Mouse (Mus musculus): ENCODE data around the gene Ranbp9. TPM values are rescaled to one million over a fixed set of nuclear protein-coding genes. Genes with fewer than 3 reads are reported as not detected.

The Ranbp9 gene
- total and polyA plus RNA-seq, 3 experiments: 17.1 to 25.9 TPM; not detected in 1

GRCm38 (mm10) chr13:43362353-43362752 is 118.7 kb downstream of the Ranbp9 start:
- no peaks in the 10 kb centered on the region for H3K27me3 ChIP-seq (ENCODE audit: control insufficient read depth in 1 of 2, insufficient read depth in 2 of 2, low read length in 2 of 2)
- peaks cover 0 to 4% of the 10 kb centered on the region in 2 experiments; a peak in 1 of 4 replicates for H3K36me3 ChIP-seq (ENCODE audit: control insufficient read depth in 1 of 2, insufficient read depth in 2 of 2, low read length in 2 of 2)
- TF ChIP-seq EP300 (IDR thresholded peaks at IDR 0.05; ENCODE audit: low read depth in 1 of 2, low read length in 2 of 2) (no peak), POLR2A (IDR thresholded peaks at IDR 0.05; ENCODE audit: control insufficient read depth in 1 of 2, insufficient read depth in 1 of 2, low read depth in 1 of 2, low read length in 2 of 2, poor library complexity in 1 of 2) (no peak), RCOR1 (IDR thresholded peaks at IDR 0.05; ENCODE audit: low read depth, low read length) (no peak), CTCF (IDR thresholded peaks at IDR 0.05 in 2 of 3, conservative IDR thresholded peaks at IDR 0.05 in 1 of 3; ENCODE audit: control insufficient read depth in 1 of 3, insufficient read depth in 1 of 3, low read depth in 2 of 3, low read length in 3 of 3, poor library complexity in 1 of 3, severe bottlenecking in 1 of 3) (no peak), TBP (IDR thresholded peaks at IDR 0.05; ENCODE audit: low read depth, low read length) (no peak), MYB (IDR thresholded peaks at IDR 0.05; ENCODE audit: low read depth, low read length) (no peak), ZKSCAN1 (IDR thresholded peaks at IDR 0.05; ENCODE audit: low read depth, low read length) (no peak), SMC3 (IDR thresholded peaks at IDR 0.05; ENCODE audit: low read depth, low read length) (no peak), USF1 (IDR thresholded peaks at IDR 0.05; ENCODE audit: low read depth, low read length) (no peak), MEF2A (IDR thresholded peaks at IDR 0.05; ENCODE audit: extremely low read depth, insufficient replicate concordance, low read depth, low read length, poor library complexity, severe bottlenecking) (no peak), KAT2A (conservative IDR thresholded peaks at IDR 0.05; ENCODE audit: low read depth, low read length) (no peak), MAZ (IDR thresholded peaks at IDR 0.05; ENCODE audit: low read depth, low read length) (no peak), BHLHE40 (IDR thresholded peaks at IDR 0.05; ENCODE audit: borderline replicate concordance, low read depth, low read length) (no peak), POLR2AphosphoS2 (IDR thresholded peaks at IDR 0.05; ENCODE audit: low read length) (no peak), HCFC1 (IDR thresholded peaks at IDR 0.05; ENCODE audit: low read depth, low read length) (no peak), GATA1 (IDR thresholded peaks at IDR 0.05; ENCODE audit: low read depth, low read length) (no peak)
- H3K4me1 ChIP-seq (ENCODE audit: control insufficient read depth in 1 of 2, insufficient read depth in 2 of 2, low read length in 2 of 2): peaks cover 0 to 14% of the 10 kb centered on the region in 2 experiments; a peak in 3 of 4 replicates
- H3K79me2 ChIP-seq (ENCODE audit: control insufficient read depth, insufficient read depth, low read length, poor library complexity): no peaks in the 10 kb centered on the region; the same call in 1 of the 2 replicates
- DNase-seq (ENCODE audit: low read depth, low spot score): no peak
- no peak overlapping the region for H3K27ac ChIP-seq (ENCODE audit: control insufficient read depth, low read depth, low read length)
- H3K9me3 ChIP-seq (replicated peaks; ENCODE audit: insufficient read depth, low read length): no peaks in the 10 kb centered on the region
- H3K4me3 ChIP-seq (ENCODE audit: control insufficient read depth in 1 of 2, insufficient read depth in 1 of 2, low read depth in 2 of 2, low read length in 2 of 2): no peak overlapping the region
- H3K9ac ChIP-seq (ENCODE audit: control insufficient read depth, low read depth, low read length, poor library complexity, severe bottlenecking): no peak overlapping the region

GRCm38 (mm10) chr13:43360534-43360933 is 120.5 kb downstream of the Ranbp9 start:
- Histone ChIP-seq H3K4me3 (ENCODE audit: control insufficient read depth in 1 of 2, insufficient read depth in 1 of 2, low read depth in 2 of 2, low read length in 2 of 2) (peak overlapping the region in 1 of 2 experiments; percentile 35; a peak in 1 of 4 replicates), H3K36me3 (ENCODE audit: control insufficient read depth in 1 of 2, insufficient read depth in 2 of 2, low read length in 2 of 2) (peaks cover 0 to 4% of the 10 kb centered on the region in 2 experiments; a peak in 1 of 4 replicates), H3K79me2 (ENCODE audit: control insufficient read depth, insufficient read depth, low read length, poor library complexity) (no peaks in the 10 kb centered on the region; the same call in 1 of the 2 replicates), H3K27ac (ENCODE audit: control insufficient read depth, low read depth, low read length) (no peak overlapping the region), H3K27me3 (ENCODE audit: control insufficient read depth in 1 of 2, insufficient read depth in 2 of 2, low read length in 2 of 2) (peaks cover 0 to 2% of the 10 kb centered on the region in 2 experiments; a peak in 2 of 4 replicates), H3K4me1 (ENCODE audit: control insufficient read depth in 1 of 2, insufficient read depth in 2 of 2, low read length in 2 of 2) (peaks cover 0 to 14% of the 10 kb centered on the region in 2 experiments; a peak in 3 of 4 replicates), H3K9ac (ENCODE audit: control insufficient read depth, low read depth, low read length, poor library complexity, severe bottlenecking) (no peak overlapping the region), H3K9me3 (replicated peaks; ENCODE audit: insufficient read depth, low read length) (no peaks in the 10 kb centered on the region)
- DNase-seq (ENCODE audit: low read depth, low spot score): peak; percentile 48
- TF ChIP-seq GATA1 (IDR thresholded peaks at IDR 0.05; ENCODE audit: low read depth, low read length): peak; percentile 56
- TF ChIP-seq CTCF (IDR thresholded peaks at IDR 0.05 in 2 of 3, conservative IDR thresholded peaks at IDR 0.05 in 1 of 3; ENCODE audit: control insufficient read depth in 1 of 3, insufficient read depth in 1 of 3, low read depth in 2 of 3, low read length in 3 of 3, poor library complexity in 1 of 3, severe bottlenecking in 1 of 3): no peak
- no peak for TF ChIP-seq ZKSCAN1 (IDR thresholded peaks at IDR 0.05; ENCODE audit: low read depth, low read length)
- TF ChIP-seq BHLHE40 (IDR thresholded peaks at IDR 0.05; ENCODE audit: borderline replicate concordance, low read depth, low read length): no peak
- no peak for TF ChIP-seq MXI1 (IDR thresholded peaks at IDR 0.05; ENCODE audit: low read depth, low read length)
